Mouse (Mus musculus) CH12.LX (cell line): ENCODE results near the gene Cacng6. TPM values are rescaled to one million over a fixed set of nuclear protein-coding genes. Genes with fewer than 3 reads are reported as not detected.
A peak's percentile ranks its signal among the peaks of the same experiment; 100 is the strongest.

Source experiments
- DNase-seq: peaks from one replicate; pipeline ENCODE4 v3.0.0-alpha.2; 2013; ENCODE audit errors: extremely low read depth
- H3K27ac ChIP-seq: 2 replicates; pipeline ENCODE4 v1.5.1; 2012; ENCODE audit warnings: low read depth, mild to moderate bottlenecking, control low read depth, moderate library complexity; ENCODE audit not compliant: insufficient read depth
- H3K27me3 ChIP-seq: replicated peaks from 2 replicates; pipeline ENCODE3; 2012; ENCODE audit warnings: inconsistent platforms
- H3K36me3 ChIP-seq, 2 experiments: replicated peaks in 1 of 2; 2 replicates each; pipeline versions ENCODE3 to v1.6.1; 2012; ENCODE audit warnings: inconsistent platforms in 1 of 2, low read length in 1 of 2, mild to moderate bottlenecking in 1 of 2, mixed read lengths in 1 of 2, moderate library complexity in 1 of 2; ENCODE audit not compliant: control insufficient read depth in 1 of 2, insufficient read depth in 1 of 2
- H3K4me1 ChIP-seq, 2 experiments: 2 replicates each; pipeline ENCODE4 v1.6.1; 2012; ENCODE audit warnings: inconsistent platforms in 1 of 2, moderate library complexity in 1 of 2; ENCODE audit not compliant: insufficient read depth in 2 of 2, control insufficient read depth in 1 of 2
- H3K4me2 ChIP-seq: 2 replicates; pipeline ENCODE4 v1.6.1; 2012; ENCODE audit warnings: low read depth, mild to moderate bottlenecking, control low read depth; ENCODE audit not compliant: poor library complexity, insufficient read depth, severe bottlenecking
- H3K4me3 ChIP-seq, 3 experiments: fragments of 150-350 bp in 1 of 3; sonication (generic) in 1 of 3; replicated peaks in 1 of 3; 2 replicates each; pipeline versions ENCODE3 to v1.5.1; 2011 to 2012; ENCODE audit warnings: low read depth in 2 of 3, low read length in 2 of 3, mild to moderate bottlenecking in 2 of 3, moderate library complexity in 2 of 3, control low read depth in 1 of 3, improper control_type of control experiment in 1 of 3, inconsistent platforms in 1 of 3, mixed read lengths in 1 of 3; ENCODE audit not compliant: poor library complexity in 1 of 3
- H3K79me2 ChIP-seq: replicated peaks from 2 replicates; pipeline ENCODE4 v1.6.1; 2012; ENCODE audit warnings: mild to moderate bottlenecking, moderate library complexity; ENCODE audit not compliant: control insufficient read depth, poor library complexity, insufficient read depth, severe bottlenecking; ENCODE audit errors: extremely low read depth
- H3K9ac ChIP-seq: 2 replicates; pipeline ENCODE4 v1.6.1; 2012; ENCODE audit warnings: low read depth, mild to moderate bottlenecking, control low read depth, moderate library complexity; ENCODE audit not compliant: insufficient read depth
- H3K9me3 ChIP-seq: replicated peaks from 2 replicates; pipeline ENCODE3; 2012; ENCODE audit warnings: low read length, inconsistent platforms, mixed read lengths
- ELF1 ChIP-seq: IDR thresholded peaks from 2 replicates; pipeline ENCODE4 v1.6.1; 2014; ENCODE audit warnings: low read depth, mild to moderate bottlenecking, inconsistent platforms, low read length, improper control_type of control experiment
- EP300 ChIP-seq: IDR thresholded peaks from 2 replicates; pipeline ENCODE4 v1.6.1; 2011; ENCODE audit warnings: low read length, improper control_type of control experiment
- IRF4 ChIP-seq: IDR thresholded peaks from 2 replicates; pipeline ENCODE4 v1.6.1; 2014; ENCODE audit warnings: low read depth, mild to moderate bottlenecking, inconsistent platforms, low read length, improper control_type of control experiment
- JUND ChIP-seq: conservative IDR thresholded peaks from 2 replicates; pipeline ENCODE4 v1.6.1; 2011; ENCODE audit warnings: low read depth, low read length, improper control_type of control experiment
- MAFK ChIP-seq: IDR thresholded peaks from 2 replicates; pipeline ENCODE4 v1.6.1; 2011; ENCODE audit warnings: low read length, improper control_type of control experiment; ENCODE audit not compliant: insufficient replicate concordance
- NRF1 ChIP-seq: IDR thresholded peaks from 2 replicates; pipeline ENCODE4 v1.6.1; 2014; ENCODE audit warnings: low read depth, mild to moderate bottlenecking, inconsistent platforms, low read length, improper control_type of control experiment, moderate library complexity
- PAX5 ChIP-seq: IDR thresholded peaks from 2 replicates; pipeline ENCODE4 v1.6.1; 2012; ENCODE audit warnings: low read length, inconsistent platforms, mixed read lengths
- POLR2AphosphoS2 ChIP-seq: IDR thresholded peaks from 2 replicates; pipeline ENCODE4 v1.6.1; 2011; ENCODE audit warnings: low read depth, low read length, improper control_type of control experiment
- RAD21 ChIP-seq: IDR thresholded peaks from 2 replicates; pipeline ENCODE4 v1.6.1; 2011; ENCODE audit warnings: low read depth, mild to moderate bottlenecking, low read length, improper control_type of control experiment, moderate library complexity
- SMC3 ChIP-seq: IDR thresholded peaks from 2 replicates; pipeline ENCODE4 v1.6.1; 2011; ENCODE audit warnings: low read depth, low read length, improper control_type of control experiment
- TCF12 ChIP-seq: IDR thresholded peaks from 2 replicates; pipeline ENCODE4 v1.6.1; 2014; ENCODE audit warnings: low read depth, mild to moderate bottlenecking, inconsistent platforms, low read length, improper control_type of control experiment
- USF2 ChIP-seq: conservative IDR thresholded peaks from 2 replicates; pipeline ENCODE4 v1.6.1; 2011; ENCODE audit warnings: low read depth, low read length, improper control_type of control experiment
- ZC3H11A ChIP-seq: IDR thresholded peaks from 2 replicates; pipeline ENCODE4 v1.6.1; 2012; ENCODE audit warnings: low read depth, mild to moderate bottlenecking, inconsistent platforms, low read length, improper control_type of control experiment
- ZKSCAN1 ChIP-seq: IDR thresholded peaks from 2 replicates; pipeline ENCODE4 v1.6.1; 2012; ENCODE audit warnings: low read depth, inconsistent platforms, low read length, improper control_type of control experiment, borderline replicate concordance
- dilution Hi-C: fragments of 300-500 bp; cut with MboI; formaldehyde crosslinking; loops from 2 replicates; pipeline ENCODE4 v1.14.3; 2020; ENCODE audit warnings: low sequenced_read_pairs; ENCODE audit not compliant: extremely low pct_unique_long_range_greater_than_20kb, extremely low pct_ligation_motif_present
- in situ Hi-C: fragments of 300-500 bp; cut with MboI; formaldehyde crosslinking; loops from 3 replicates; pipeline ENCODE4 v1.14.3; 2019; ENCODE audit warnings: low sequenced_read_pairs, low pct_ligation_motif_present, low pct_unique_long_range_greater_than_20kb, mixed read lengths
- polyA plus RNA-seq: library from polyadenylated mRNA; unstranded; fragments of >175 nt; gene quantifications from 2 replicates; pipeline ENCODE4 v1.2.1, GENCODE M21; 2012; ENCODE audit warnings: low read depth; ENCODE audit not compliant: insufficient read length
- total RNA-seq, 2 experiments: library from RNA; depleted of rRNA; stranded (reverse); fragments of 300-350 nt in 1 of 2; fragments of >200 nt in 1 of 2; gene quantifications; 2 replicates each; pipeline ENCODE4 v1.2.3; 2012 to 2014

Cacng6 gene
- total and polyA plus RNA-seq, 3 experiments = not detected

GRCm38 (mm10) chr7:3422051-3422450 is 1.9 kb upstream of the Cacng6 start:
- no peak overlapping the region for H3K9ac ChIP-seq
- peaks cover 0 to 4% of the 10 kb centered on the region in 2 experiments; a peak in 1 of 4 replicates for H3K4me1 ChIP-seq
- dilution Hi-C loops = no loop called here
- no peaks in the 10 kb centered on the region for H3K79me2 ChIP-seq
- TF ChIP-seq USF2 (no peak), ZKSCAN1 (no peak), SMC3 (no peak), JUND (no peak), PAX5 (no peak), ELF1 (no peak)
- no peaks in the 10 kb centered on the region for H3K27me3 ChIP-seq
- in situ Hi-C loops = no loop called here
- peak overlapping the region; percentile 47; the same call in 1 of the 2 replicates for H3K4me2 ChIP-seq
- H3K9me3 ChIP-seq = no peaks in the 10 kb centered on the region
- H3K4me3 ChIP-seq = peak overlapping the region in 1 of 3 experiments; percentile 5
- H3K27ac ChIP-seq = no peak overlapping the region
- no peaks in the 10 kb centered on the region for H3K36me3 ChIP-seq
- no peak for DNase-seq

DNA sequence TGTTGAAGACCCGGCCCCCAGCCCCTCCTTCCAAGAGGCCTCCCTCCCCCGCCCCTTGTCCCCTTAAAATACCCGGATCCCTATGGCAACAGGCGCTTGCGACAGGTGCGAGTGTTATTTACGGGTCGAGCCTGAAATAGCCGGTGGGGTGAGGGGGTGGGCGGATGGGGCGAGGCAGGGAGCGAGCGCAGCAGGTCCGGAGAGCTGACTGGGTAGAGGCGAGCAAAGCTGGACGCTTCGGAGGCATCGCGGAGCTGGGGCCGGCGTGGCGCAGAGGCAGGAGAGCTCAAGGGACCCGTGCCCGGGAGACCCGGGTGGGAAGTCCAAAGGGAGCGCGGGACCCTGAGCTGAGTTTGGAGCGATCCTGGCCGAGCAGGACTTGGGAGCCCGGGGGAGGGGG is 565 bp upstream of the Cacng6 start:
- H3K27ac ChIP-seq = no peak overlapping the region

DNA sequence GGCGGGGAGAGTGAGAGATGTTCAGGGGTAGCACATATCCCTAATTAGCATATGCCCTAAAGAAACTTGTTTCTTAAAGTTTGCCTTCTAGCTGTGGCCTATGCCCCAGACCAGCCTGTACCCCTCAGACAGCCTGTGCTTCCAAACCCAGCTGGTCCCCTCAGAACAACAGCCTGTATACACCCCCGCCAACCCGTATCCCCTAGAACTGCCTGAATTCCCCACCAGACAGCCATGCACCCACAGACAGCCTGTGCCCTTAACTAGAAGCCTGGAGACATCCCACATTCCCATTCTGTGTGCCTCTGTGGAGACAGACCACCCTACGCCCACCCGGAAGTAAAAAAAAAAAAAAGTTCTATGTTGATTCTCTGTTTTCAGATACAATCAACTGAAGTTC is 1.1 kb downstream of the Cacng6 start:
- Histone ChIP-seq H3K9me3 (no peaks in the 10 kb centered on the region), H3K27me3 (no peaks in the 10 kb centered on the region), H3K27ac (no peak overlapping the region), H3K79me2 (no peaks in the 10 kb centered on the region), H3K4me2 (no peak overlapping the region), H3K36me3 (no peaks in the 10 kb centered on the region), H3K9ac (no peak overlapping the region), H3K4me1 (peaks cover 0 to 8% of the 10 kb centered on the region in 2 experiments; a peak in 1 of 4 replicates), H3K4me3 (no peak overlapping the region)
- TF ChIP-seq IRF4 (no peak), ELF1 (no peak), NRF1 (no peak), MAFK (no peak), RAD21 (no peak), POLR2AphosphoS2 (no peak), PAX5 (no peak), SMC3 (no peak), ZC3H11A (no peak)
- no peak for DNase-seq
- in situ Hi-C loops = no loop called here
- dilution Hi-C loops = no loop called here

More for the DNA sequence above, 565 bp upstream of the Cacng6 start:
- H3K79me2 ChIP-seq = no peaks in the 10 kb centered on the region
- peaks cover 0 to 8% of the 10 kb centered on the region in 2 experiments; a peak in 1 of 4 replicates for H3K4me1 ChIP-seq
- no peak overlapping the region for H3K9ac ChIP-seq
- H3K9me3 ChIP-seq = no peaks in the 10 kb centered on the region
- no peaks in the 10 kb centered on the region for H3K36me3 ChIP-seq
- DNase-seq = no peak
- dilution Hi-C loops = no loop called here
- no peaks in the 10 kb centered on the region for H3K27me3 ChIP-seq
- no peak overlapping the region for H3K4me3 ChIP-seq
- in situ Hi-C loops = no loop called here
- TF ChIP-seq TCF12 (no peak), EP300 (no peak), IRF4 (no peak)
- no peak overlapping the region for H3K4me2 ChIP-seq
